Mouse (Mus musculus) spleen, adult 2 months (tissue): ENCODE results near the gene Alg1.

Source experiments
- CTCF ChIP-seq: fragments of 200-500 bp; IDR thresholded peaks from 2 replicates; pipeline ENCODE4 v1.5.1; 2011; ENCODE audit warnings: mild to moderate bottlenecking, inconsistent platforms; ENCODE audit not compliant: insufficient read depth, insufficient read length, insufficient replicate concordance; ENCODE audit errors: extremely low read depth
- POLR2A ChIP-seq: fragments of 200-500 bp; IDR thresholded peaks from 2 replicates; pipeline ENCODE4 v1.6.1; 2011; ENCODE audit warnings: low read depth, low read length, inconsistent platforms

GRCm38 (mm10) chr16:5222140-5222539 is 11.3 kb upstream of the Alg1 start, which contains the start of gene AU021092:
- TF ChIP-seq POLR2A: no peak
- TF ChIP-seq CTCF: no peak
